28 mouse cellular contexts compared by ENCODE assay signal in the genomic region with DNA sequence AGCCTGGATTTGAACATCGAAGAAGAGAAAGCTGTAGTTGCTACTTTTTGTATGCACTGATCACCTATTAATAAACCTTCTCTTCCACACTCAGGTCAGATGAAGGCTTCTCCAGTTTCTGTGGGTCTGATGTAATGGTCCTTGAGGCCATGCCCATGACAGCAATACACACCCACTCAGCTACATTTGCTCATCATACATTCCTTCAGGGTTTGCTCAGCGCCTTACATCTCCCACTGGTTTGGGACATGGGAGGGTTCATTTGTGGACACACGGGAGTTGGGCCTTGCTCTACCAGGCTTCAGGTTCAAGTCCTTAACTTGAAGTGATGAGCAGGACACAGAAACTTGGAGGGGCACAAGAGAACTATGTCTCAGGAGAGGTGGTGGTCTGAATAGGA. TPM values are rescaled to one million over a fixed set of nuclear protein-coding genes. Genes with fewer than 3 reads are reported as not detected.
"Had no signal": no experiment of that assay in that cellular context is flagged by ENCODE, and none has a peak within 500 bp of the region (broad histone marks: within the 10 kb centered on the region; RNA-seq: fewer than 3 reads in every experiment).

No protein-coding gene starts in this region.

- DNase-seq: cerebellum, adult 9-11 months; cerebellum, postnatal 10 days; cerebellum, postnatal 14 days; cerebellum, postnatal 36 days; embryo, embryonic 11 days; forebrain, postnatal 0 days; gastrocnemius, adult 2 months; gastrocnemius, postnatal 10 days; gastrocnemius, postnatal 14 days; gastrocnemius, postnatal 25 days; gastrocnemius, postnatal 36 days; heart, adult 11 months; heart, adult 18-20 months; heart, adult 2 months had no signal

RNA-seq across cellular contexts. Expression of a gene that starts 44.1 kb away (rescaled TPM):
- total RNA-seq: common myeloid progenitor, adult 5-6 weeks; forebrain, postnatal 0 days; gastrocnemius, adult 18-20 months; gastrocnemius, adult 2 months; gastrocnemius, adult 8-10 months; gastrocnemius, postnatal 10 days; gastrocnemius, postnatal 14 days; gastrocnemius, postnatal 25 days; gastrocnemius, postnatal 36 days; gastrocnemius, postnatal 4 days; granulocyte monocyte progenitor cell, adult 5-6 weeks; heart, adult 18-20 months; heart, adult 2 months; heart, adult 8-10 months had no signal
- polyA plus RNA-seq: cortical plate, adult 2 months; embryonic facial prominence, embryonic 14.5 days; embryonic facial prominence, embryonic 15.5 days; erythroblast, embryonic 14.5 days; forebrain, embryonic 16.5 days; forebrain, postnatal 0 days; frontal cortex, adult 2 months; gonadal fat pad, adult 2 months; heart, adult 2 months; heart, embryonic 11.5 days had no signal
